Mouse (Mus musculus): ENCODE data around the gene Naxd. TPM values are rescaled to one million over a fixed set of nuclear protein-coding genes. Genes with fewer than 3 reads are reported as not detected.

The Naxd gene
- total and polyA plus RNA-seq, 3 experiments, result 31.2 to 56.9 (median 32.7) TPM

- Histone ChIP-seq H3K79me2 (replicated peaks; ENCODE audit: control insufficient read depth, insufficient read depth, low read length) (no peaks in the 10 kb centered on the region), H3K9ac (ENCODE audit: low read depth, low read length) (no peak overlapping the region), H3K27ac (no peak overlapping the region), H3K4me1 (ENCODE audit: control insufficient read depth, insufficient read depth, low read length) (peaks cover 2% of the 10 kb centered on the region; the same call in 1 of the 2 replicates), H3K27me3 (ENCODE audit: control insufficient read depth, insufficient read depth, low read length) (no peaks in the 10 kb centered on the region), H3K4me3 (no peak overlapping the region), H3K36me3 (ENCODE audit: control insufficient read depth, insufficient read depth, low read length) (no peaks in the 10 kb centered on the region)
- 58% methylated on average over 4 of the region's 4 CpGs for WGBS
- TF ChIP-seq EP300 (IDR thresholded peaks at IDR 0.05; ENCODE audit: insufficient read depth, low read depth, low read length) (no peak), CTCF (IDR thresholded peaks at IDR 0.05) (no peak), POLR2A (IDR thresholded peaks at IDR 0.05; ENCODE audit: insufficient read depth, low read depth, low read length) (no peak)
- intact Hi-C loops (cut with DNase I), result no loop called here
- no peak for DNase-seq
Measured at GRCm38 (mm10) chr8:11530849-11531248, 33.5 kb downstream of the Naxd start.

- no peaks in the 10 kb centered on the region for H3K79me2 ChIP-seq (replicated peaks; ENCODE audit: control insufficient read depth, insufficient read depth, low read length)
- H3K9ac ChIP-seq (ENCODE audit: low read depth, low read length), result no peak overlapping the region
- H3K27ac ChIP-seq, result no peak overlapping the region
- H3K4me1 ChIP-seq (ENCODE audit: control insufficient read depth, insufficient read depth, low read length), result peaks cover 2% of the 10 kb centered on the region; the same call in 1 of the 2 replicates
- no peaks in the 10 kb centered on the region for H3K27me3 ChIP-seq (ENCODE audit: control insufficient read depth, insufficient read depth, low read length)
- WGBS, result 79% methylated on average over 9 of the region's 9 CpGs
- H3K36me3 ChIP-seq (ENCODE audit: control insufficient read depth, insufficient read depth, low read length), result no peaks in the 10 kb centered on the region
- intact Hi-C loops (cut with DNase I), result no loop called here
- TF ChIP-seq CTCF (IDR thresholded peaks at IDR 0.05) (no peak), POLR2A (IDR thresholded peaks at IDR 0.05; ENCODE audit: insufficient read depth, low read depth, low read length) (no peak), EP300 (IDR thresholded peaks at IDR 0.05; ENCODE audit: insufficient read depth, low read depth, low read length) (no peak)
- DNase-seq, result no peak
- H3K4me3 ChIP-seq, result no peak overlapping the region
Measured at GRCm38 (mm10) chr8:11534494-11534893, 37.2 kb downstream of the Naxd start.

GRCm38 (mm10) chr8:11539049-11539448 lies 41.7 kb downstream of the Naxd start:
- intact Hi-C loops (cut with DNase I), result no loop called here
- Histone ChIP-seq H3K27ac (no peak overlapping the region), H3K27me3 (ENCODE audit: control insufficient read depth, insufficient read depth, low read length) (no peaks in the 10 kb centered on the region), H3K9ac (ENCODE audit: low read depth, low read length) (no peak overlapping the region), H3K4me3 (no peak overlapping the region), H3K79me2 (replicated peaks; ENCODE audit: control insufficient read depth, insufficient read depth, low read length) (no peaks in the 10 kb centered on the region), H3K36me3 (ENCODE audit: control insufficient read depth, insufficient read depth, low read length) (no peaks in the 10 kb centered on the region), H3K4me1 (ENCODE audit: control insufficient read depth, insufficient read depth, low read length) (no peaks in the 10 kb centered on the region)
- TF ChIP-seq CTCF (IDR thresholded peaks at IDR 0.05), result no peak
- TF ChIP-seq POLR2A (IDR thresholded peaks at IDR 0.05; ENCODE audit: insufficient read depth, low read depth, low read length), result no peak
- TF ChIP-seq EP300 (IDR thresholded peaks at IDR 0.05; ENCODE audit: insufficient read depth, low read depth, low read length), result no peak
- no peak for DNase-seq
- 97% methylated on average over 4 of the region's 4 CpGs for WGBS

DNA sequence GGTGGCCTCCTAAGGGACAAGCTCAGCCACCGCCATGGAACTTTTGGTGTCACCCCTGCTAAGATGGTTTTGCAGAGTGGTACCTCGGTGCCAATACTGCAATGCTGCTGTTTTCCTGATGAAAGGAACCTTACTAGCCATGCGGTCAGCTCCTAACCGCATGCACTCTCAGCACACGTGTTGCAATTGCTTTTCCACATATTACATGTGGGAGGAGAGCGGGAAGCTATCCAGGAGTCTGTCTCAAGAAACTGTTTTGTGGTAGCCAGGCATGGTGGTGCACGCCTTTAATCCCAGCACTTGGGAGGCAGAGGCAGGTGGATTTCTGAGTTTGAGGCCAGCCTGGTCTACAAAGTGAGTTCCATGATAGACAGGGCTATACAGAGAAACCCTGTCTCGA lies 42.9 kb downstream of the Naxd start:
- H3K4me3 ChIP-seq, result no peak overlapping the region
- TF ChIP-seq CTCF (IDR thresholded peaks at IDR 0.05) (no peak), EP300 (IDR thresholded peaks at IDR 0.05; ENCODE audit: insufficient read depth, low read depth, low read length) (no peak), POLR2A (IDR thresholded peaks at IDR 0.05; ENCODE audit: insufficient read depth, low read depth, low read length) (no peak)
- H3K79me2 ChIP-seq (replicated peaks; ENCODE audit: control insufficient read depth, insufficient read depth, low read length), result no peaks in the 10 kb centered on the region
- no peak for DNase-seq
- intact Hi-C loops (cut with DNase I), result no loop called here
- WGBS, result 93% methylated on average over 8 of the region's 8 CpGs
- H3K9ac ChIP-seq (ENCODE audit: low read depth, low read length), result no peak overlapping the region
- H3K27me3 ChIP-seq (ENCODE audit: control insufficient read depth, insufficient read depth, low read length), result no peaks in the 10 kb centered on the region
- no peaks in the 10 kb centered on the region for H3K36me3 ChIP-seq (ENCODE audit: control insufficient read depth, insufficient read depth, low read length)
- H3K27ac ChIP-seq, result no peak overlapping the region
- H3K4me1 ChIP-seq (ENCODE audit: control insufficient read depth, insufficient read depth, low read length), result no peaks in the 10 kb centered on the region

DNA sequence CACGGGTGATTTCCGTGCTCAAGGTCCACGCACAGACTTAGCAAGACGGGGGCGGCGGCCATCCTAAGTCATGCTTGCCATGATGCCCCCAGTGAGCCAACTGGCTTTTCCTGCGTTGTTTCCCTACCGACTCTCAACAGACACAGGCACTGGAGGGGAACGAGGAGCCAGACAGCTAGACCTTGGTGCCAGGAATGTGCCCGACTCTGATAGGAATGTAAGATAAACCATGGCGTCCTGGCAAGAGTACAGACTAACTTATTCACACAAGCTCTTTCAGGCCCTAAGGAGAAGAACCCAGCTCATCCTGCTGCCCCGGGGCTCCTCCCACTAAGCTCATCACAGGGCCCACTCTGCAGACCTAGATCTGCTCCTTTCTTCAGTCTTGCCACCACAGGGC lies 44.7 kb downstream of the Naxd start:
- no peaks in the 10 kb centered on the region for H3K27me3 ChIP-seq (ENCODE audit: control insufficient read depth, insufficient read depth, low read length)
- H3K9ac ChIP-seq (ENCODE audit: low read depth, low read length), result no peak overlapping the region
- no peaks in the 10 kb centered on the region for H3K36me3 ChIP-seq (ENCODE audit: control insufficient read depth, insufficient read depth, low read length)
- intact Hi-C loops (cut with DNase I), result no loop called here
- TF ChIP-seq CTCF (IDR thresholded peaks at IDR 0.05) (no peak), EP300 (IDR thresholded peaks at IDR 0.05; ENCODE audit: insufficient read depth, low read depth, low read length) (no peak), POLR2A (IDR thresholded peaks at IDR 0.05; ENCODE audit: insufficient read depth, low read depth, low read length) (no peak)
- H3K4me1 ChIP-seq (ENCODE audit: control insufficient read depth, insufficient read depth, low read length), result no peaks in the 10 kb centered on the region
- no peak overlapping the region for H3K27ac ChIP-seq
- H3K79me2 ChIP-seq (replicated peaks; ENCODE audit: control insufficient read depth, insufficient read depth, low read length), result no peaks in the 10 kb centered on the region
- no peak for DNase-seq
- no peak overlapping the region for H3K4me3 ChIP-seq
- WGBS, result 65% methylated on average over 12 of the region's 12 CpGs

DNA sequence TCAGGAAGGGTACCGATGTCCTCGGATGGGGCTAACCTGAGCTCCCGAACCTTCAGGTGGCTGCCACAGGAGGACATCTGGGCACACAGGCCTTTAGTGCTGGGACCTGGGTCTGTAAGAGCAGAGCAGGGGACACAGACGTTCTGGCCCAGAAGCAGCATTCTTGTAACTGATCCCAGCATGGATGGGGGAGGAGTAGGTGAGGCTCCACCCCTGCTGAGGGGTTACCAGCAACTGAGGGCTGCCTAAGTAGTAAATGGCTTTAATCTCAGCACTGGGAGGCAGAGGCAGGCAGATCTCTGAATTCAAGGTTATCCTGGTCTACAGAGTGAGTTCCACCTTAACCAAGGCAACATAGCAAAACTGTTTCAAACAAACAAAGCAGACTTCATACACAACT lies 45.6 kb downstream of the Naxd start:
- Histone ChIP-seq H3K4me1 (ENCODE audit: control insufficient read depth, insufficient read depth, low read length) (no peaks in the 10 kb centered on the region), H3K27me3 (ENCODE audit: control insufficient read depth, insufficient read depth, low read length) (no peaks in the 10 kb centered on the region), H3K4me3 (no peak overlapping the region), H3K36me3 (ENCODE audit: control insufficient read depth, insufficient read depth, low read length) (no peaks in the 10 kb centered on the region), H3K9ac (ENCODE audit: low read depth, low read length) (no peak overlapping the region), H3K27ac (no peak overlapping the region), H3K79me2 (replicated peaks; ENCODE audit: control insufficient read depth, insufficient read depth, low read length) (no peaks in the 10 kb centered on the region)
- no peak for DNase-seq
- 90% methylated on average over 4 of the region's 4 CpGs for WGBS
- TF ChIP-seq POLR2A (IDR thresholded peaks at IDR 0.05; ENCODE audit: insufficient read depth, low read depth, low read length), result no peak
- TF ChIP-seq EP300 (IDR thresholded peaks at IDR 0.05; ENCODE audit: insufficient read depth, low read depth, low read length), result no peak
- no peak for TF ChIP-seq CTCF (IDR thresholded peaks at IDR 0.05)
- intact Hi-C loops (cut with DNase I), result no loop called here
